Mouse (Mus musculus) stomach, embryonic 16.5 days (tissue): ENCODE measurements at regions not wholly inside any gene's neighbourhood (a gene's known extent, or its start where the extent isn't known, plus 50 kb on each side); places are given as distances from the start of the nearest gene placed in this dataset.

ENCODE experiments used
- ATAC-seq: fragments of 200-750 bp; cut with Nextera tagmentation; 2 replicates; pipeline ENCODE4 v1.8.0; 2017; ENCODE audit warnings: moderate number of reproducible peaks, moderate TSS enrichment; ENCODE audit not compliant: insufficient read depth, low FRiP score
- H3K27ac ChIP-seq: fragments of 300-500 bp; sonication (generic); 2 replicates; pipeline ENCODE4 v1.5.1; 2014; ENCODE audit warnings: low read length
- H3K27me3 ChIP-seq: fragments of 300-500 bp; sonication (generic); 2 replicates; pipeline ENCODE4 v1.6.1; 2014; ENCODE audit warnings: low read length, control low read depth, mixed read lengths; ENCODE audit not compliant: control insufficient read depth, insufficient read depth
- H3K36me3 ChIP-seq: fragments of 300-500 bp; sonication (generic); 2 replicates; pipeline ENCODE4 v1.6.1; 2014; ENCODE audit warnings: low read length; ENCODE audit not compliant: control insufficient read depth, insufficient read depth
- H3K4me1 ChIP-seq: fragments of 300-500 bp; sonication (generic); 2 replicates; pipeline ENCODE4 v1.6.1; 2014; ENCODE audit warnings: low read length, control low read depth, mixed read lengths; ENCODE audit not compliant: control insufficient read depth, insufficient read depth
- H3K4me2 ChIP-seq: fragments of 300-500 bp; sonication (generic); 2 replicates; pipeline ENCODE4 v1.6.1; 2014; ENCODE audit warnings: low read depth, low read length, mixed read lengths
- H3K4me3 ChIP-seq: fragments of 300-500 bp; sonication (generic); replicated peaks from 2 replicates; pipeline ENCODE4 v1.5.1; 2014; ENCODE audit warnings: mild to moderate bottlenecking, low read length
- H3K9ac ChIP-seq: fragments of 300-500 bp; sonication (generic); 2 replicates; pipeline ENCODE4 v1.6.1; 2014; ENCODE audit warnings: low read length
- H3K9me3 ChIP-seq: fragments of 300-500 bp; sonication (generic); replicated peaks from 2 replicates; pipeline ENCODE4 v1.6.1; 2016; ENCODE audit warnings: low read length, control low read depth; ENCODE audit not compliant: control insufficient read depth
- WGBS: fragments of 180-500 bp; shearing (Covaris S2); extraction: QIAGEN DNeasy Blood & Tissue Kit; methylation state at CpG from one replicate; pipeline ENCODE4 v1.1.7; 2014; 5-methylcytosine and 5-hydroxymethylcytosine counted together

GRCm38 (mm10) chr11:8269171-8269570, 395.2 kb downstream of the Tns3 start:
- H3K4me3 ChIP-seq: no peak overlapping the region
- H3K9me3 ChIP-seq: no peaks in the 10 kb centered on the region
- no peak for ATAC-seq
- no peak overlapping the region for H3K4me2 ChIP-seq
- no peaks in the 10 kb centered on the region for H3K36me3 ChIP-seq
- H3K4me1 ChIP-seq: no peaks in the 10 kb centered on the region
- no peak overlapping the region for H3K9ac ChIP-seq
- H3K27ac ChIP-seq: no peak overlapping the region
- WGBS: 57% methylated on average over 2 of the region's 2 CpGs
- no peaks in the 10 kb centered on the region for H3K27me3 ChIP-seq

GRCm38 (mm10) chr11:8254036-8254435, 410.3 kb downstream of the Tns3 start:
- H3K36me3 ChIP-seq: no peaks in the 10 kb centered on the region
- no peaks in the 10 kb centered on the region for H3K9me3 ChIP-seq
- H3K4me3 ChIP-seq: no peak overlapping the region
- WGBS: 62% methylated on average over 2 of the region's 2 CpGs
- no peak overlapping the region for H3K4me2 ChIP-seq
- H3K9ac ChIP-seq: no peak overlapping the region
- no peaks in the 10 kb centered on the region for H3K4me1 ChIP-seq
- no peak overlapping the region for H3K27ac ChIP-seq
- no peak for ATAC-seq
- no peaks in the 10 kb centered on the region for H3K27me3 ChIP-seq

DNA sequence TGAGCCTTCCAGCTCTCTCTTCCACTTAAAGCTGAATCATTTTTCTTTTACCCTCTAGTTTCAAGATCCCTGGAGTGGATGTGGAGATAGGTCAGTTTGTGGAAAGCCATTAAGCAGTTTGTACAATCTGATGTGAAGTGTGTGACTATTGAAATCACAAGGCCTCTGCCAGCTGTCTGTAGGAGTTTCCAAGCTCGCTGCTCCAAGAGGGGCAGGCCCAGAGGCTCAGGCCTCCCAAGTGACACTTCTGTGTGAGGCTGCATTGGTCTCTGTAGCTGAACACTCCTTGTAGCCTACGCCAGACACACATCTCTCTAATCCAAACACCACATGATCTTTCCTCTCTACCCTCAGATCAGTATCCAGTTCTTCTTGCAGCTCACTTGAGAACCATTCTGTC, 413.0 kb downstream of the Tns3 start:
- Histone ChIP-seq H3K9ac (no peak overlapping the region), H3K4me1 (no peaks in the 10 kb centered on the region), H3K27ac (no peak overlapping the region), H3K27me3 (no peaks in the 10 kb centered on the region), H3K4me3 (no peak overlapping the region), H3K4me2 (no peak overlapping the region), H3K36me3 (no peaks in the 10 kb centered on the region), H3K9me3 (no peaks in the 10 kb centered on the region)
- 74% methylated on average over 2 of the region's 2 CpGs for WGBS
- ATAC-seq: no peak

- no peaks in the 10 kb centered on the region for H3K4me1 ChIP-seq
- H3K9me3 ChIP-seq: no peaks in the 10 kb centered on the region
- H3K4me3 ChIP-seq: no peak overlapping the region
- no peak overlapping the region for H3K27ac ChIP-seq
- no peak for ATAC-seq
- 52% methylated on average over 8 of the region's 8 CpGs for WGBS
- no peaks in the 10 kb centered on the region for H3K36me3 ChIP-seq
- no peak overlapping the region for H3K4me2 ChIP-seq
- no peak overlapping the region for H3K9ac ChIP-seq
- no peaks in the 10 kb centered on the region for H3K27me3 ChIP-seq
Measured at GRCm38 (mm10) chr11:8249468-8249867, 414.9 kb downstream of the Tns3 start.

DNA sequence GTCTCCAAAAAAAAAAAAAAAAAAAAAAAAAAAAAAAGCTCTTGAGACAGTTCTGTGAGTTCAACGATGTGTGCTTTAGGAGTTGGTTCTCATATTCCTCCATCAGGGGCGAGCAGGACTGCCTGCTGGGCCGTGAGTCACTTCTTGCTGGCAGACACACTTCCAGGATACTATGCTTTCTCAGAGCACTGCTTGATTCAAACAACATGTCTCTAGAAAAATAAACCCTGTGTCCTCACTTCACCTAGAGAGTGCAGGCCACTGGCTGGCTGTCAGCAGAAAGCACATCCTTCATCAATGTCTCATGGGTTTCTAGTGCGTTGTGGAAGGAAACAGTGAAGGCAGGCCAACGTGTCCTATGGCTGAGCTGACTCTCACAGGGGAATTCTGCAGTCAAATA, 416.8 kb downstream of the Tns3 start:
- H3K9ac ChIP-seq: no peak overlapping the region

DNA sequence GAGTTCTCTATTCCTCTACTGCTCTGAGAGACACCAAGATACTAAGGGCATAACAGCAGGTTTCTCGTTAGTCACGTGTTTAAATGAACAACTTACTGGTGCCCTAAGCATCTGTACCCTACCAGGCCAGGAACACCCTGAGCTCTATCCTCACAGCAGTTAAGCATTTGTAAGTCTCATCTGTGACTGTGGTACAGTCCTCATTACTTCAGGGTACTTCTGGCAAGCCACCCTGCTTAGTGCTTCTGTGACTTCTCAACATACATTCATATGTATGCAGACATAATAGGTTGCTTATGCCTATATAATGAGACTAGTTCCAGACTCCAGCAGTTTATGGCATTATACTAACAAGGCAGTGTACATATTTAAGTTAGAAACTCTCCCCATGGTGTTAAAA, 417.3 kb downstream of the Tns3 start:
- Histone ChIP-seq H3K4me3 (no peak overlapping the region), H3K36me3 (no peaks in the 10 kb centered on the region), H3K27ac (no peak overlapping the region), H3K4me2 (no peak overlapping the region), H3K9me3 (no peaks in the 10 kb centered on the region), H3K27me3 (no peaks in the 10 kb centered on the region), H3K4me1 (no peaks in the 10 kb centered on the region), H3K9ac (no peak overlapping the region)
- ATAC-seq: no peak
- 87% methylated on average over 2 of the region's 2 CpGs for WGBS

More for the DNA sequence above, 416.8 kb downstream of the Tns3 start:
- WGBS: 31% methylated on average over 5 of the region's 5 CpGs
- Histone ChIP-seq H3K4me2 (no peak overlapping the region), H3K4me3 (no peak overlapping the region), H3K27me3 (no peaks in the 10 kb centered on the region), H3K4me1 (no peaks in the 10 kb centered on the region), H3K9me3 (no peaks in the 10 kb centered on the region), H3K27ac (no peak overlapping the region), H3K36me3 (no peaks in the 10 kb centered on the region)
- ATAC-seq: no peak; the same call in 1 of the 2 replicates

- Histone ChIP-seq H3K4me1 (no peaks in the 10 kb centered on the region), H3K27ac (no peak overlapping the region), H3K4me3 (no peak overlapping the region), H3K27me3 (no peaks in the 10 kb centered on the region), H3K9me3 (no peaks in the 10 kb centered on the region), H3K9ac (no peak overlapping the region), H3K36me3 (no peaks in the 10 kb centered on the region), H3K4me2 (no peak overlapping the region)
- no peak for ATAC-seq
- 41% methylated on average over 3 of the region's 3 CpGs for WGBS
Measured at GRCm38 (mm10) chr11:8245408-8246003, 418.8 kb downstream of the Tns3 start.

DNA sequence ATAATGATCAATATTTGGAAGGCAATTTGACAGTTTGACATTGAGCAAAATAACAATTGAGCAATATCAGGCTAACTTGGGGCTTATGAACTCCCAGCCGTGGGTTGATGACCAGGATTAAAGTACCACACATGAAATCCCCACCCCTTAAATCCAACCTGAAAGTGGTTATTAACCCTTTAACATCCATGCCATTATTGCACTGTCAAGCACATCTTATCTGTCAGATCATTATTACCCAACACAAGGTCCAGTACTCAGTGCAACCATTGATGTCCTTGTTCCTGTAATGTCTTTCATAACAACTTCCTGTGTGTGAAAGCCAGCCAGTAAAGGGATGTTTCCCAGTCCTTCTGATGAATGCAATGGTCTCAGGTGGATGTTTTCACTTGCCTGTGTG, 425.8 kb downstream of the Tns3 start:
- no peak overlapping the region for H3K4me2 ChIP-seq
- no peaks in the 10 kb centered on the region for H3K9me3 ChIP-seq
- ATAC-seq: no peak
- 58% methylated on average over 1 of the region's 1 CpGs for WGBS
- no peaks in the 10 kb centered on the region for H3K36me3 ChIP-seq
- H3K27me3 ChIP-seq: no peaks in the 10 kb centered on the region
- no peaks in the 10 kb centered on the region for H3K4me1 ChIP-seq
- H3K9ac ChIP-seq: no peak overlapping the region
- H3K4me3 ChIP-seq: no peak overlapping the region
- H3K27ac ChIP-seq: no peak overlapping the region

GRCm38 (mm10) chr11:8237556-8237955, 426.8 kb downstream of the Tns3 start:
- no peak for ATAC-seq
- Histone ChIP-seq H3K27me3 (no peaks in the 10 kb centered on the region), H3K4me2 (no peak overlapping the region), H3K9ac (no peak overlapping the region), H3K9me3 (no peaks in the 10 kb centered on the region), H3K4me1 (no peaks in the 10 kb centered on the region), H3K4me3 (no peak overlapping the region), H3K36me3 (no peaks in the 10 kb centered on the region), H3K27ac (no peak overlapping the region)
- WGBS: 27% methylated on average over 4 of the region's 4 CpGs

- Histone ChIP-seq H3K9ac (no peak overlapping the region), H3K4me1 (no peaks in the 10 kb centered on the region), H3K4me3 (no peak overlapping the region), H3K4me2 (no peak overlapping the region), H3K36me3 (no peaks in the 10 kb centered on the region), H3K27ac (no peak overlapping the region), H3K27me3 (no peaks in the 10 kb centered on the region), H3K9me3 (no peaks in the 10 kb centered on the region)
- 80% methylated on average over 2 of the region's 2 CpGs for WGBS
- no peak for ATAC-seq
Measured at GRCm38 (mm10) chr11:8236056-8236455, 428.3 kb downstream of the Tns3 start.
